In genomic region chr2:120628076-120628865, GRCm38 (mm10) we compare ENCODE assay signal across 8 mouse cellular contexts. TPM values are rescaled to one million over a fixed set of nuclear protein-coding genes. Genes with fewer than 3 reads are reported as not detected.
DNase-seq lines count a peak whose midpoint lies in the region; ATAC-seq and TF ChIP-seq lines count a peak whose summit lies in the region.

No protein-coding gene starts in this region.

- H3K4me1 ChIP-seq in heart, embryonic 16.5 days (ENCODE audit: control insufficient read depth, insufficient read depth, low read length) = peaks cover 21% of the 10 kb centered on the region
- peaks cover 27% of the 10 kb centered on the region for H3K4me1 ChIP-seq in bone marrow macrophage, adult 2 months (ENCODE audit: control insufficient read depth, insufficient read depth, low read length)
- no peaks in the 10 kb centered on the region for H3K4me1 ChIP-seq in hindbrain, embryonic 11.5 days (replicated peaks; ENCODE audit: control insufficient read depth, insufficient read depth, low read length)
- H3K4me1 ChIP-seq in midbrain, embryonic 13.5 days (replicated peaks) = peaks cover 15% of the 10 kb centered on the region

- peaks cover 3% of the 10 kb centered on the region for H3K36me3 ChIP-seq in heart, embryonic 16.5 days (ENCODE audit: control insufficient read depth, insufficient read depth)
- H3K36me3 ChIP-seq in hindbrain, embryonic 11.5 days (ENCODE audit: control insufficient read depth, insufficient read depth, low read length) = no peaks in the 10 kb centered on the region
- no peaks in the 10 kb centered on the region; the same call in 1 of the 2 replicates for H3K36me3 ChIP-seq in midbrain, embryonic 13.5 days

- H3K4me3 ChIP-seq in heart, embryonic 16.5 days (ENCODE audit: low read length) = peak overlapping the region; percentile 75
- H3K4me3 ChIP-seq in bone marrow macrophage, adult 2 months (ENCODE audit: insufficient read depth, low read length) = peak overlapping the region; percentile 2; the same call in 1 of the 2 replicates
- peak overlapping the region; percentile 12; the same call in 1 of the 2 replicates for H3K4me3 ChIP-seq in hindbrain, embryonic 11.5 days (ENCODE audit: low read depth, low read length)
- H3K4me3 ChIP-seq in midbrain, embryonic 13.5 days (replicated peaks) = peak overlapping the region; percentile 60

- DNase-seq in heart, postnatal 4 days = no peak
- DNase-seq in hindbrain, embryonic 11.5 days (ENCODE audit: low spot score) = no peak
- no peak for DNase-seq in adrenal gland, postnatal 4 days (ENCODE audit: low spot score in 2 of 2)
- DNase-seq in kidney, postnatal 10 days = no peak
- DNase-seq in cerebellum, adult 18-20 months = no peak

- peak overlapping the region; percentile 57 for H3K9ac ChIP-seq in heart, embryonic 16.5 days (ENCODE audit: low read length)
- H3K9ac ChIP-seq in hindbrain, embryonic 11.5 days (ENCODE audit: low read depth, low read length) = no peak overlapping the region
- 0 out of 2 replicates have a peak overlapping the region, but pooled peaks have one; percentile 16 for H3K9ac ChIP-seq in midbrain, embryonic 13.5 days (replicated peaks)

- peak overlapping the region; percentile 66 for H3K4me2 ChIP-seq in heart, embryonic 16.5 days (ENCODE audit: low read depth, low read length)
- H3K4me2 ChIP-seq in hindbrain, embryonic 11.5 days (replicated peaks; ENCODE audit: low read depth, low read length) = peak overlapping the region; percentile 25; the same call in 1 of the 2 replicates
- peak overlapping the region; percentile 66 for H3K4me2 ChIP-seq in midbrain, embryonic 13.5 days (replicated peaks)

- no peaks in the 10 kb centered on the region for H3K9me3 ChIP-seq in heart, embryonic 16.5 days (replicated peaks; ENCODE audit: control insufficient read depth, low read length)
- no peaks in the 10 kb centered on the region for H3K9me3 ChIP-seq in hindbrain, embryonic 11.5 days (ENCODE audit: control insufficient read depth, low read length)
- no peaks in the 10 kb centered on the region for H3K9me3 ChIP-seq in midbrain, embryonic 13.5 days

- no peak for ATAC-seq in heart, embryonic 16.5 days (replicated peaks; ENCODE audit: extremely low read depth, insufficient read depth, low FRiP score)
- ATAC-seq in hindbrain, embryonic 11.5 days (ENCODE audit: low FRiP score) = peak; percentile 47
- peak; percentile 48 for ATAC-seq in midbrain, embryonic 13.5 days

- H3K27ac ChIP-seq in heart, embryonic 16.5 days (ENCODE audit: low read length) = peak overlapping the region; percentile 42; the same call in 1 of the 2 replicates
- no peak overlapping the region for H3K27ac ChIP-seq in bone marrow macrophage, adult 2 months (ENCODE audit: insufficient read depth, low read depth, low read length)
- no peak overlapping the region for H3K27ac ChIP-seq in hindbrain, embryonic 11.5 days (ENCODE audit: low read depth, low read length)
- H3K27ac ChIP-seq in midbrain, embryonic 13.5 days = peak overlapping the region; percentile 75

- WGBS in heart, embryonic 16.5 days = 24% methylated on average over 10 of the region's 10 CpGs
- 31% methylated on average over 10 of the region's 10 CpGs for WGBS in hindbrain, embryonic 11.5 days
- 34% methylated on average over 10 of the region's 10 CpGs for WGBS in midbrain, embryonic 13.5 days

- no peaks in the 10 kb centered on the region for H3K27me3 ChIP-seq in heart, embryonic 16.5 days (ENCODE audit: control insufficient read depth, insufficient read depth, low read length)
- H3K27me3 ChIP-seq in hindbrain, embryonic 11.5 days (ENCODE audit: control insufficient read depth, insufficient read depth, low read length) = no peaks in the 10 kb centered on the region
- no peaks in the 10 kb centered on the region for H3K27me3 ChIP-seq in midbrain, embryonic 13.5 days

- TF ChIP-seq CTCF in bone marrow macrophage, adult 2 months (IDR thresholded peaks at IDR 0.05; ENCODE audit: low read depth, low read length) = no peak

- no peak for TF ChIP-seq POLR2A in bone marrow macrophage, adult 2 months (IDR thresholded peaks at IDR 0.05; ENCODE audit: borderline replicate concordance, low read depth, low read length)

RNA-seq across cellular contexts. Expression of gene Stard9, which starts 0.7 kb away (rescaled TPM):
- 3.6 and 4.9 TPM in 2 replicates for polyA plus RNA-seq in heart, embryonic 16.5 days (2015; fragmentation: Nextera tagmentation; extraction: Ambion mirVana)
- 10 to 100 TPM; 15.3 to 16.3 TPM for total RNA-seq in heart, postnatal 4 days (2021)
- polyA plus RNA-seq in bone marrow macrophage, adult 2 months (2012; ENCODE audit: insufficient read depth, insufficient read length, missing spikeins) = 71.4 and 75.3 TPM in 2 replicates
- polyA plus RNA-seq in hindbrain, embryonic 11.5 days (2014; fragmentation: Nextera tagmentation; extraction: Ambion mirVana) = 3.5 and 6.4 TPM in 2 replicates
- 3.4 and 4.2 TPM in 2 replicates for polyA plus RNA-seq in midbrain, embryonic 13.5 days (2015; fragmentation: Nextera tagmentation; extraction: Ambion mirVana)
- 10 to 100 TPM; 23.7 to 26.2 TPM for total RNA-seq in adrenal gland, postnatal 4 days (2021)

RNA-seq across cellular contexts. Expression of gene Lrrc57, which starts 19.0 kb away (rescaled TPM):
- 22.5 and 25.7 TPM in 2 replicates for polyA plus RNA-seq in heart, embryonic 16.5 days (2015; fragmentation: Nextera tagmentation; extraction: Ambion mirVana)
- total RNA-seq in heart, postnatal 4 days (2021) = 10 to 100 TPM; 13.7 to 14.0 TPM
- polyA plus RNA-seq in bone marrow macrophage, adult 2 months (2012; ENCODE audit: insufficient read depth, insufficient read length, missing spikeins) = 17.5 and 18.3 TPM in 2 replicates
- polyA plus RNA-seq in hindbrain, embryonic 11.5 days (2014; fragmentation: Nextera tagmentation; extraction: Ambion mirVana) = 34.0 and 39.3 TPM in 2 replicates
- 34.0 and 36.4 TPM in 2 replicates for polyA plus RNA-seq in midbrain, embryonic 13.5 days (2015; fragmentation: Nextera tagmentation; extraction: Ambion mirVana)
- total RNA-seq in adrenal gland, postnatal 4 days (2021) = 10 to 100 TPM; 17.3 to 21.9 TPM

RNA-seq across cellular contexts. Expression of gene Haus2, which starts 19.1 kb away (rescaled TPM):
- polyA plus RNA-seq in heart, embryonic 16.5 days (2015; fragmentation: Nextera tagmentation; extraction: Ambion mirVana) = 17.7 and 19.3 TPM in 2 replicates
- 10 to 100 TPM; 15.7 to 16.0 TPM for total RNA-seq in heart, postnatal 4 days (2021)
- polyA plus RNA-seq in bone marrow macrophage, adult 2 months (2012; ENCODE audit: insufficient read depth, insufficient read length, missing spikeins) = 9.5 and 10.3 TPM in 2 replicates
- 36.0 and 40.6 TPM in 2 replicates for polyA plus RNA-seq in hindbrain, embryonic 11.5 days (2014; fragmentation: Nextera tagmentation; extraction: Ambion mirVana)
- 33.1 and 37.1 TPM in 2 replicates for polyA plus RNA-seq in midbrain, embryonic 13.5 days (2015; fragmentation: Nextera tagmentation; extraction: Ambion mirVana)
- 10 to 100 TPM; 20.6 to 24.1 TPM for total RNA-seq in adrenal gland, postnatal 4 days (2021)

Comparison
In these comparisons a context has a peak if more than half of its experiments do, and no peak if none do; other contexts are left out.
1. H3K27ac ChIP-seq: peak in heart, embryonic 16.5 days (single experiment) and midbrain, embryonic 13.5 days (single experiment); none in bone marrow macrophage, adult 2 months (single experiment) and hindbrain, embryonic 11.5 days (single experiment).
2. H3K4me3 ChIP-seq: peak in every context shown above with its lines; median percentile 75 in heart, embryonic 16.5 days; 60 in midbrain, embryonic 13.5 days; 12 in hindbrain, embryonic 11.5 days; 2 in bone marrow macrophage, adult 2 months.
3. Peak in every context shown above with its lines, with median percentiles within 50 percentile points of each other: H3K4me2 ChIP-seq.